Mouse (Mus musculus): ENCODE data around the gene Tmem104. TPM values are rescaled to one million over a fixed set of nuclear protein-coding genes. Genes with fewer than 3 reads are reported as not detected.
A peak's percentile ranks its signal among the peaks of the same experiment; 100 is the strongest.

The Tmem104 gene
- total RNA-seq, 1 experiment from 2014 or later = 3.7 TPM

DNA sequence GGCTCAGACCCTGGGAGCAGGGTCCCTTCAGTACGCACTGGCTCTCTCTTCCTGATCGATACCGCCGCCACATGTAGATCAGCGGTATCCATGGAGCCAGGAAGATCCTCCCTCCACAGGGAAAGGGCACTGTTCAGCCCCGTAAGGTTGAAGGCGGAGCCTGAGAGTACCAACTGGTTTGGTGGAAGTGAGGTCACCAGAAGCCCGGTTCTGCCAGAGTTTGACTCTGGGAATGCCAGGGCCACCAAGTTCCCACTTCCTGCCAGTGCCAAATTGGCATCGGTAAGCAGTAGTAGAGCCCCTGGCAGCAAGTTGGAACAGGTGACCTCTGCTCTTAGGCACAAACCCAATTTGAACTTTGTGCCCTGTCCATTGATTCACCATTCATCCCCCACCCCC is 22.3 kb upstream of the Tmem104 start:
- no peak for ATAC-seq (replicated peaks; ENCODE audit: low read depth, poor library complexity, severe bottlenecking)

DNA sequence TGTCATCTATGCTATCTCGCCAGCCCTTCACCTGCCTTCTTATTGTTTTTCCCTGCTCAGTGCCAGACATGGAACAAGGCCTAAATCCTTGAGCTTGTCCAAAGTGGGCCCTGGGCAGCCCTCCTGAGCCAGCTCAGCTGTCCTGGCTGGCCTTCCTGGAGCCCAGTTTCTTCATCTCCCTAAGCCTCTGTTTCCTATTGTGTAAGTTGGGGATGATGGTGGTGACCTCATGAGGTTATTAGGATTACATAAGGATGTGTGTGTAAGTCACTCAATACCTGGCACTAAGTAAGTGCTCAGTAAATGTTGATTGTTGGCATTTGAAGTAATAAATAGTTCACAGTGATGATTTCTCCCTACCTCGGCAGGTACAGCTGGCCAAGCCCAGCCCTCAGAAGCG is 20.5 kb upstream of the Tmem104 start:
- ATAC-seq (replicated peaks; ENCODE audit: low read depth, poor library complexity, severe bottlenecking) = no peak

DNA sequence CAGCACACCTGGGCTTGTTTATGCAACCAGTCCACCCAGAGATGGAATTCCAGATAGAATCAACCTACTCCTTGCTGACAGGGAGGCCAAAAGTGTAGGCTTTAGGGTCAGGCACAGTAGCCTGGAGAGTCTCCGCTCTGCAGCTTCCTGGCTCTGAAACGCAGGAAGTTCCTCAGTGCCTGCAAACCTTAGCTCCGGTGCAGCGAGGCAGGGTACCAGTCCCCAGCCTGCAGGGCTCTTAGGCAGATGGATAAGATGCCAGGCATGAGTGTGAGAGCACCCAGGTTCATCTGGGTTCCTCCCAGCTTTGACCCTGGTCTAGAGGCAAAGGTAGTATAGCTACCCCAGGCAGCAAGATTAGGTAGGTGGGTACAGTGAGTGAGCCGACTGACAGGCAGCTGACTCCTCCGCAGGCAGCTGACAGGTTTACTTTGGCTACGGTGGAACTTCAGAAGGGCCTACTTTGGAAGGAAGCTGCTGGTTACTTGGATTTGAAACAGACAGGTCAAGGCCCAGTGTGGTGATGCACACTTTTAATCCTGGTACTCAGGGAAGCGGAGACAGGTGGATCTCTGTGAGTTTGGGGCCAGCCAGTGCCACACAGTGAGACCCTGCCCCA is 19.5 kb upstream of the Tmem104 start:
- ATAC-seq (replicated peaks; ENCODE audit: low read depth, poor library complexity, severe bottlenecking) = no peak

DNA sequence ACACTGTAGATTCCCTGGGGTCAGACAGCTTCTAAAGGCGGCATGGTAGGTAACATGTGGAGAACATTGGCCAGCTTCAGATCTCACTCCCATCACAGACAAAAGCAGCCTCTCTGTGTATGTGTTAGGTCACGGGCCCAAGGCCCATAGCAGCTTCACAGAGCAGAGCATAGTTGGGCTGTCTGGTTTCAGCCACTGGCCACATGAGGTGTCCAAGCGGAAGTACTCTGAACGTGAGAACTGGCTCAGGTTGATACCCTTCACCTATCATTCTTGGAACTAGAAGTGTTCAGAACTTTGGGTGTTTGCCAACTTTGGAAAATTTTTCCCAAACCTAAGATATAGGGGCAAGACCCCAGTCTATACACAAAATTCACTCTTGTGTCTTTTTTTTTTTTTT is 17.9 kb upstream of the Tmem104 start:
- no peak for ATAC-seq (replicated peaks; ENCODE audit: low read depth, poor library complexity, severe bottlenecking)

DNA sequence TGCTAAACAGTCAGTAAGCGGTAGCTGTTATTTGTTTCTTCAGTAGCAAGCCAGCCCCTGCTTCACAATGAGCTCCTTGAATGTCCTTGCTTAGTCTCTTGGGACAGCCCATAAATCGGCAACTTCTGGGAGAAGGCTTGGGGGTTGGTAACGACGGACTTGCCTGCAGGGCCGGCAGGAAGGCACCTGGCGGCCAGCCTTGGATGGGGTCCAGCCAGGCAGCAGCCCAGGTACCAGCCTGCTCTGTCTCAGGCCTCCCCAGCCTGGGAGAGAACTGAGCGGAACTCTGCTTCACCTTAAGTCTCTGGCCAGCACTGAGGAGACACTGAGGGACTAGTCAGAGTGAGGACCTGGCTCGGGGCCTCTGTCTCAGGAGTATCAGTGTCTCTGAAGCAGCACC is 16.2 kb upstream of the Tmem104 start:
- ATAC-seq (replicated peaks; ENCODE audit: low read depth, poor library complexity, severe bottlenecking) = no peak

DNA sequence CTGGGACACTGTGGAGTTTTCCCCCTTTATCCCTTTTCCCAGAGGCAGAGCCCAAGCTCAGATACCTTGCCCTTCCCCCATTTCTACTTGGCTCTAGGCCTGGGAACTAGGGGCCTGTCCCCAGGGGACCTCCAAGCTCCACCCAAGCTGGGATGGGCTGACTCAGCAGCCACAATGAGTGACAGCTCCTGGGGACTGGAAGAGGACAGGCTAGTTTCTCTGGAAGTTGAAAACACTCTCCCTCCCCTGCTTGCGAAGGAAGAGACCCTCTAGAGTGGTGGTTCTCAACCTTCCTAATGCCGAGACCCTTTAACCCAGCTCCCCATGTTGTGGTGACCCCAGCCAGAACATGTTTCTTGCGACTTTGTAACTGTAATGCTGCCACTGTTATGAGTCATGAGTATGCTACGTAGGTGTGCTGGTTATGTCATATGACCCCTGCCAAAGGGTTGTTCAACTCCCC is 14.4 kb upstream of the Tmem104 start:
- 0 out of 2 replicates have a peak, but pooled peaks have one; percentile 26 for ATAC-seq (replicated peaks; ENCODE audit: low read depth, poor library complexity, severe bottlenecking)

DNA sequence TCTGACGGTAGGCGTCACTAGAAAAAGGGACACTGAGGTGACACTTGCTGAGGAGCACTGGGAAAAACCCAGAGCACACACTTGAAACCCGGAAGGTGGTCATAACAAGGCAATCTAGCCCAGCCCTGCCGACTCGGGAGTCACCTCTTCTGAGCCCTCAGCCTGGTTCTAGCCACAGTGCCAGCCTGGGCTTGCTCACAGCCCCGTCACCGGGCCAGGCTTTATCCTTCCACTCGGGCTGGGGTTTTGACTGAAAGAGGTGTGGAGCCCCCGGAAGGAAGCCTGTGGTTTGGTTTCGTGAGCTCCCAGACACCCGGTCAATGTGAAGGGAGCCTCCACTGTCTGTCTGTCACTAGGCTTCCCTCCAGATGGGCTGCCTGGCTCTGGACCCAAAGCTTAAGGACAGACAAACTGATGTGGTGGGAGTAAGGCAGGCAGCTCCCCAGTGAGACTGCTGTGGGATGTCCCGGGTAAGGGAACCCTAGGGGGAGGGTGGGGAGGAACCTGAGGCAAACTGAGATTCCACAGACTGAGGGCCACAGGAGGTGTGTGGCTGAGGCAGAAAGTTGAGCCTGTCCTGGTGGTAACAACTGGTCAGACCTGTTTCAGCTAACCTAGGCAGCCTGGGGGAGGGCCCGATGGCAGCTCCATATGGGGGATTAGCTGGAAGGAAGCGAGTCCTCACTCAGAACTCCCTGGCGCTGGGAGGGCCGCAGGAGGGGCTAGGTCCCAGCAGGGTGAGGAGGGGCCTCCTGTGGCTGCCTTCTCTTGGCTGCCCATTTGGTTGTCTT is 13.5 kb upstream of the Tmem104 start:
- peak; percentile 83 for ATAC-seq (replicated peaks; ENCODE audit: low read depth, poor library complexity, severe bottlenecking)

DNA sequence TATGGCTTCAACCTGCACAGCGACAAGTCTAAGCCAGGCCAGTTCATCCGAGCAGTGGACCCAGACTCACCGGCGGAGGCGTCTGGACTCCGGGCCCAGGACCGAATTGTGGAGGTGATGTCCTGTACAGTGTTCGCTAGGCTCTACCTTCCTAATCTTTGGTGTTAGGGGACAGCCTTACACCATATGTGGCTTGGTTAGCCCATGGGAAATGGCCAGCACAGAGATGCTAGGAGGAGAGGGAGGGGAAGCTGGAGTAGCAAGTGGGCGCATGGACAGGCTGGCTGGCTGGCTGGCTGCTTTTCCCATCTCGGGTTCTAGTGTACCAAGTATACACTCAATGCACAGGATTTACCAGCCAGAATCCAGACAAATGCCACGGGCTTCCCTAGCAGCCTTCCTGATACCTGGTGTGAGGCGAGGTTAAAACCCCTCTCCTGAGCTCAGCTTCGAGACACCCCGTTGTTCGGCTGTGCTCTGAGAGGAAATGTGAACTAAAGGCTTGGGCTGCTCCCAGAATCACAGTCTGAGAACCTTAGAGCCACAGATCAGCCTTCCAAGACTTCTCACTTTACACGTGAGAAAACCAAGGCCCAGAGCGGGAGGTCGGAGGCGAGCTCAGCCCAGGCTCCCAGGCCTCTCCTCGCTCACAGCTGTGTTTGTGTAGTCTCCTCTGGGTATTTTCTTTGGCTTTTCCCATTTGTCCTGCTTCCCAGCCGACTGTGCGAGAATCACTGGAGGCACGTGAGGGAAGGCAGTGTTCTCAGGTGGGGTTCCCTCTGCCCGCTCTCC is 10.7 kb upstream of the Tmem104 start:
- no peak for ATAC-seq (replicated peaks; ENCODE audit: low read depth, poor library complexity, severe bottlenecking)

DNA sequence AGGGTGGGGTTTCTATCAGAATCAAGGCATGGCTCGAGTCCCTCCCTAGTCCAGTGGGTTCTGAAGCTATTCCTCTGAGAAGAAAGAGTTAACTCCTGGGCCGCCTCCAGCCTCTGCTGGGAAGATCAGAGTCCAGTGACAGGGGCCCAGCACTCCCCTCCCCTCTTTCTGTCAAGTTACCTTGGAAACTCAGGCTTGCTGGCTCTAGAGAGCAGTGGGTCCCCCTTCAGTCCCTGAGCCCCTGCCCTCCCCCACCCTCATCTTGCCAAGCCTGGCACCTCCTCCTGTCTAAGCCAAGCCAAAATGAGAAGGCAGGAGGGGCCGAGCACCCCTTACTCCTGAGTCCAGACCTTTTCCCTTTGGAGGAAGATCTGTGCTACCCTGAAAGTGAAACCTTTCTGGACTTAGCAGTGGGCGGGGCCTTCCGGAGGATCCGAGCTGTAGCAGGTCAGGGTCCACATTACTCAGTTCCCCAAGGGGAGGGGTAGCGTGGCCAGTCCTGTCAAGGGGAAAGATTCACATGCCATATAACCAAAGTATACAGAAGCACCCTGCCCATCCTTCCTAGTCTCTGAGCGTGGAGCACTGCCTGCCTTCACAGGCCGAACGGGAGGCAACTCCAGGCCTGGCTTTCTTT is 9.6 kb upstream of the Tmem104 start:
- ATAC-seq (replicated peaks; ENCODE audit: low read depth, poor library complexity, severe bottlenecking) = no peak

DNA sequence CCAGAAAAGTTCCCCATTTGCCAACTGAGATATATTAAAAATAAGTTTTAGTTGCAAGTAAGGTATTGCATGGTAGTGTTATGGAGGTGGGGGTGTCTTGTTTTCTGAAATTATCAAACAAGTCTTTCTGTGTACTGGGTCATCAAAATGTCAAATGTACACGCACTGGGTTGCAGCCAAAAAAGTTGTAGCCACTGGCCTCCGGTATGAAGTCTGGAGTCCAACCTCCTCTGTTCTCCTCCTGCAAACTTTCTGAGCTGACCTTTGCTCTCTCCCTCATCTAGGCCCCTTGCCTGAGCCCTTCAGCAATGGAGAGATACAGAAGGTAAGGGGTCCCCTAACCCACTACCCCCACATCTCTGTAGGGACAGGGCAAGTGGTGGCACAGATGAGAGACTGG is 8.5 kb upstream of the Tmem104 start:
- ATAC-seq (replicated peaks; ENCODE audit: low read depth, poor library complexity, severe bottlenecking) = no peak

DNA sequence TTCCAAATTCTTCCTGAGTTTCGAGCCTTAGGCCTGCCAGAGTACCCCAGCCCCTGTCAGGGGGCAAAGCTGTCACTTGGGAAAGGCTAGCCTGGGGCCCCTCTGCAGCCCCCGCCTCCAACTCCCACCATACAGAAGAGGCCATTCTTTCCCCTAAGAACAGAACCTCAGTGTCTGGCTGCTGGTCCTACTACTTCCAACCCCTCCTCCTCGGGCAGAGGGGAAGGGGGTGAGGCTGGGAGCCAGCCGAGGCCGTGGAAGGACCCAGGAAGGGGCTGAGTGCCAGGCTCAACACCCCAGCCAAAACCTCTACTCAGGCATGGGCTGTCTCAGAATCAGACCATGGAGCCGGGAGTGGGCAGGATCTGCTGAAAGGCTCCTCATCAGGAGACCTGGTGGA is 8.1 kb upstream of the Tmem104 start:
- no peak for ATAC-seq (replicated peaks; ENCODE audit: low read depth, poor library complexity, severe bottlenecking)

DNA sequence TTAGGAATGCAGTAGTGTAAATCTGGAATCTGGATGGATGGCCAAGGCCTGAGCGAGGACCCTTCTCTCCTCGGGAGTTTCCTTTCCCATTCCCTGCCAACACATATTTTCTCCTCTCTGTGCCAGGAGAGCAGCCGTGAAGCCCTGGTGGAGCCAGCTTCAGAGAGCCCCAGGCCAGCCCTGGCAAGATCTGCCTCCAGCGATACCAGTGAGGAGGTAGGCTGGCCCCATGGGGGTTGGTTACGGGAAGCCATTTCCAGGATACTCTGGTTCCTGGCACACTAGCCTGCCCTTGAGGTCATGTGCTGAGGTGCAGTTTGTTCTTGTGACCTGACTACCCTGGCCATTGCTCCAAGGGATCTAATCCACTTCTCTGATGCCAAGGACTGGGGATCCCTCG is 7.4 kb upstream of the Tmem104 start:
- ATAC-seq (replicated peaks; ENCODE audit: low read depth, poor library complexity, severe bottlenecking) = no peak

DNA sequence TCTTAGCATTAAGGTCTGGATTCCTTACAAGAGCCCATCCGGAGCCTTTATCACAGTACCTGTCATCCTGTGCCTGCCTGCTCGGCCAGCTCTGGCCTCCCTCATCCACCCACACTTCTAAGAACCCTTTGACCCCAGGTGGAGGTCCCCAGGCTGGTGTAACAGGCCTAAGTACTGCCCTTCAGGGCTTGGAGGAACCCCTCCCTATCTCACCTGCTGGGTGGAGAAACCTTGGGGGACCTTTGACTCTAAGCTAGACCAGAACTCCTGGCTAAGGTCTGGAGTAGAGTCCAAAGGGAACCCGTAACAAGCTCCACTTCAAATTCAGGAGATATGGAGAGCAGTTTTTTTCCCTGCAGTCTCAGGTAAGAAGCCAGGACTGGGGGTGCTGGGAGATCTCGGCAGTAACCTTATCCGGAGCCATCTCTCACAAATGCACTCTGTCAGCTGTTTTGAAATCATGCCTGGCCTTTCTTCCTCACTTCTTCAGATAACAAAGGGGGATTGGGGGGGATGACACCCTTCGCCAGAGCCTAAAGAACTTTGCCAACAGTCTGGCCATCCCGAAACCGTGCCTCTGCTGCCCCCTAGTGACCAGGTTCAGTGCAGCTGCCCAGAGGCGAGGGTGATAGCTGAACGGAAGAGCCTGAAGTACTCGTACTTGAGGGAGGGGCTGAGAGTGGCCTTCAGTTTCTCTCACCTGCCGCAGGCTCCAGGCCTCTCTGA is 5.2 kb upstream of the Tmem104 start:
- peak; percentile 71 for ATAC-seq (replicated peaks; ENCODE audit: low read depth, poor library complexity, severe bottlenecking)

DNA sequence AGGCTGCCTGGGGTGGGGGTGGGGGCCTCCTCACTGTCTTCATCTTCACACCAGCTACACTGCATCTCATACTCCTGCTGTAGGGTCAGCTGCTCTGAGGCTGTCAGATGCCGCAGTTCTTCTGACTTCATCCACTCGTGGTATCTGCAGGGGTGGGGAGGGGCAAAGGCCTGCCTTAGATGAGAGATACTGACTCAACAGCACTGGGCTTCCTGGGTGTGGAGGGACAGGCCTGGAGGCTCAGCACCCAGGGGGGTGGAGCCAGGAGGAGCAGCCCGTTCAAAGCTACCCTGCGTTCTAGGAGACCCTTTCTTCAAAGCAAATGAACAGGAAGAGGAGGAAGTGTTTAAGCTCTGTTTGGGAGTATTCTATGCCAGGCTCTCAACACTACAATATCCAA is 2.3 kb upstream of the Tmem104 start:
- ATAC-seq (replicated peaks; ENCODE audit: low read depth, poor library complexity, severe bottlenecking) = no peak

DNA sequence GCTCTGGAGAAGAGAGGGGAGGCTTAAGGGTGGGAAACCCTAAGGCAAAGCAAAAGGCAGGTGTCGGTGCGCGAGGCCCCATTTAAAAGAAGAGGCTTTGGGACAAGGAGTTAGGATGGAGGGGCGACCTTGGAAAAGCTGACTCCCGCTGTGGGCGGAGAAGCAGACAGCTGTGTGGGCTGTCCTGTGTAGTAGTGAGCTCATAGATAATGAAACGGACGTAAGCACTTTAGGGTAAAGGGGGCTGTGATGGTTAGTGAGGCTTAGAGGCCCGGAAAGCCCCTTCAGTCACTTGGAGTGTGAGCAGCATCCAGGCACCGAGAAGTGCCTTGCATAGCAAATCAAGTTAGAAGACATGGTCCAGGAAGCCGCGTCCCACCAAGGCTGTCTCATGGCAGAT is 406 bp downstream of the Tmem104 start, which contains the start of gene Nat9:
TSS of gene Nat9 (minus strand) at position 167 of the 400 bp plus-strand sequence.
- ATAC-seq (replicated peaks; ENCODE audit: low read depth, poor library complexity, severe bottlenecking) = no peak

DNA sequence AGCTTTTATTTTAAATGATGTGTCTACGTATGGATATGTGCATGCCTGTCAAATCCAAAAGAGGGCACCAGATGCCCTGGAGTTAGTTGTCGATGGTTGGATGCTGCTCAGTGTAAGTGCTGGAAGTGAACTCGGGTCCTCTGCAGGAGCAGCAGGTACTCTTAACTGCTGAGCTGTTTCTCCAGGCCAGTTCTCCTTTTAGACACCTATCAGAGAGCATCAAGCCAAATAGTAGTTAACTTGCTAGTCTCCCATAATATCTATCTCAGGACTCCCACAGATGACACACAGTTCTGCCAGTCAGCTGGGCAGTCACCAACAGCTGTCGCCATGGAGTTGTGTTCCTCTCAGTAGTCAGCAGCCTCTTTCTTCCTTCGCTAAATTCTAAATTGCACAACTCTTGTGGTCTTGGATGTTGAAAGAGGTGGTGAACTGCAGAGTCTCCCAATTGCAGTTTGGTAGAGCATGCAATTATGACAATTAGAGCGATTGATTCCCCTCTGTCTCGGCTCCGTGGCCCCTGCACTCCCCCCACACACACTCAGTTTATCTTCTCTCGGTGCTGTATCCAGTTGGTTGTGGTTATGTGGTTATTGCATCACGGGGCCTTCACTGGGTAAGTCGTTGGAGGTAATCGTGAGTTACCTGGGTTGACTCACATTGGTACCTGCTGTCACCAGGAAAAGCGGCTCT is 1.4 kb downstream of the Tmem104 start:
- peak; percentile 57 for ATAC-seq (replicated peaks; ENCODE audit: low read depth, poor library complexity, severe bottlenecking)

DNA sequence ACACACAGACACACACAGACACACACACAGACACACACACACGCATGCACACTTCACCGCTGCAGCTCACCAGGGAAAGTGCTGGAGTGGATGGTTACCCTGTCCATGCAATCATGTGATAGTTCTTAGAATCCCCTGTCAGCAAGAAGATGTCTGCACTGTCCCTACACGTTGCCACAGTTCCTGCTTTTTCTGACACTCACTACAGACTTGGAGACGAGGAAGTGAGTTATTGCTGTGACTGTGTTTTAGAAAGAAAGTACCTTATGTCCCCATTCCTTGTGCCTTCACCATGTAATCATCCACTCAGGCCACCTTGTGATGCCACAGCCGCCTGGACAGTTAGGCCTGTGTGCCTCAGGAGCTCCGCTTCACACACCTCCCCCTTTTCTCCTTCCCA is 2.0 kb downstream of the Tmem104 start:
- no peak for ATAC-seq (replicated peaks; ENCODE audit: low read depth, poor library complexity, severe bottlenecking)

DNA sequence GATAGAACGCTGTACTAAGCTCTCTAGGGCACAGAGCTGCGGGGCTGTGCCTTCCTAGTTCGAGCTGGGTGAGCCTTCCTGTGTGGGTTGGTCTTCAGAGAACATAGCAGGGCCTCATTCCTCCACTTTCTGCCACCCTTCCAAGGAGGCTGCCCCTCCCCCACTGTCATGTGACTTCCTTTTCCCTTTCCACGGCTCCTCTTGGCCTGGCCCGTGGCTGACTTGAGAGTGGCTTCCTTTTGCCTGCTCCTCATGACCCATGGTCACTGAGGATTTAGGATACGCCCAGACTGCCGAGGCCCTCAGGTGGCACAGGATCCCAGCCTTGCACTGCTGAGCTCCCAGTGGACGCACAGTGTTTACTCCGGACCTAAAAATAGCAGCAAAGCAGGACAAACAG is 4.9 kb downstream of the Tmem104 start:
- peak; percentile 34 for ATAC-seq (replicated peaks; ENCODE audit: low read depth, poor library complexity, severe bottlenecking)

DNA sequence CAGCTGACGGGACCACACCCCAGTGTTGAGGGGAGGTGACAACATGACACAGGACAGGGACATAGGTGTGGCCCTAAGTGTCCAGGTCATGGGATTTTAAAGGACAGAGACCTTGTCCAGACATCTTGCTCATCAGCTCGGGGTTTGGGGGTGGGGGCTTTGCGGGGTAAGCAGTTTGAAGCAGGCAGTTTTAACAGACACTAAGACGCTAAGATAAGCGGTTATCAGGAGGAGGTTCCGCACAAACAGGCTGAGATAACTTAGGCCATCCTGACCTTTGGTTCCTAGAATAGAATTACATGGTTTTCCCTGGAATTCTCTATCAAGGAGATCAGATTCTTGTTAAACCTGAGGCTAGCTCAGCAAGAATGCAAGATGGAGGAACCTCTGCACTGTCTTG is 7.4 kb downstream of the Tmem104 start:
- no peak for ATAC-seq (replicated peaks; ENCODE audit: low read depth, poor library complexity, severe bottlenecking)
